Mouse (Mus musculus) lung, postnatal 36 days (tissue): ENCODE measurements around the gene Nf1.

Experiments
- DNase-seq: peaks from one replicate; pipeline ENCODE4 v3.0.0; 2022; ENCODE audit warnings: mixed read lengths

Nf1 gene

DNA sequence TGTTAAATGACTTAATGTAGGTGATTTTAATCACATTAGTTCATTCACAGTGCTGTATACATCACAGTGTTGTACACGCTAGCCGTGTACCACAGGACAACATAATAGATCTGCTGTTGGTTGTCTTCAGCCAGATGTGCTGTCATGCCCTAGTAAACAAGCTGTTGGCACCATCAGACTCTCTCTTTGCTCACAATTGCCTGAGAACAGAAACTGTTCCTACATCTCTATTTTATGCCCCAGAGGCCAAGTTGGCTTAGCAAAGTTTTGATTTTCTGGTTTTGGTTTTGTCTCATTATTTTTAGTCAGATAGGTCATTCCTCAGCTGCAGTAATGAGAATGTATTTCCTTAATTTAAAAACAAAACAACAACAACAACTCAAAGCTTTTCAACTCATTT lies 190.2 kb downstream of the Nf1 start:
- DNase-seq: no peak

DNA sequence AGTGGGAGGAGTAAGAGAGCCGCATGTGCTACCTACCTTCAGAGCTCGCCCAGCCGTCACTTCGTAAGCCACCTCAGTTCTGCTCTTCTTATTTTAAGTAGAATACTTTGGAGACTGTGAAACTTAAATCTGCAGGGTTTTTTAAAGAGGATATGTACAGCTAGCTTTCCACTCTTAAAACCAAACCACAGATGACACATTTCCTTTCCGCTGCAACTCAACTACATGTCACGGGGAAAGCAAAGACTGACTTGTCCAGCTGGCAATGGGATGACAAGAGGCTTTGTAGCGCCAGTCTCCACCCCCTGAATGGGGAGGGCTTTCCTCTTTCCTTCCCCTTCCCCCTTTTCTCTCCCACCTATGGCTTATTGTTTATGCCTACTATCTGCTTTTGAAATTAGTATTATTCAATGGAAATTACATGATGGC lies 190.9 kb downstream of the Nf1 start, which contains the start of the genes Evi2 and Evi2a:
Gene Evi2, minus strand, starts transcription at position 257 of the 429 bp plus-strand sequence.
Gene Evi2a, minus strand, starts transcription at position 277 of the 429 bp plus-strand sequence.
- peak; percentile 64 for DNase-seq

DNA sequence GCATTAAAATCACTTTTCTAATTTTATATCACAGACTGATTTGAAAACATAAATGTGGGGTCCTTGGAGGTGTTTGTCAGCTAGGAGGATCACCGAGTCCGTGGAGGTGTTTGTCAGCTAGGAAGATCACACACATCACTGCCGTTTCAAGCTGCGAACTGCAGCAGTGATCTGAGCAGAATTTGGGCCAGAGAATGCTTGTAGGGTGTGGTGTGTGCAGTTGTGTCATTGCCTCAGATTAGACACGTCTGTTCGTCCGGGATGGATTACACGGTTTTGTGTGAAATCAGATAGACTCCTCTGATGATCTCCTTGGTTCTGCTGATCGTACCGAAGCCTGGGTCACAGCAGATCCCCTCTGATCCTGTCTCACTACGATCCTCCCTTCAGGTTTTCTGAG lies 191.3 kb downstream of the Nf1 start:
- DNase-seq: no peak

DNA sequence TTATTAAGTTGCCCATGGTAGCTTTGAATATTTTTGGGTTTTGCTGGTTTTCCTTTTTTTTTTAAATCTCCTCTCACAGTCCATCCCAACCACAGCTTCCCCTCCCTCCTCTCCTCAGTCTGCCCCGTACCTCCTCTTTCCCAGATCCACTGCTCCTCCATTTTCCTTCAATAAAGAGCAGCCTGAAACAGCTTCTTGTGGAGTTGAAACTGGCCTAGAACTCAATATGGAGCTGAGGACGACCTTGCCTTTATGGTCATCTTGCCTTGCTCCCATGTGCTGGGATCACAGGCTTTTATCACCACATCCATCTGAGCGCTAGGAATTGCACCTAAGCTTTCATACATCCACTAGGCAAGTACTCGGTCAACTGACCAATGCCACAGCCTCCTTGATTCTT lies 192.0 kb downstream of the Nf1 start:
- DNase-seq: no peak

DNA sequence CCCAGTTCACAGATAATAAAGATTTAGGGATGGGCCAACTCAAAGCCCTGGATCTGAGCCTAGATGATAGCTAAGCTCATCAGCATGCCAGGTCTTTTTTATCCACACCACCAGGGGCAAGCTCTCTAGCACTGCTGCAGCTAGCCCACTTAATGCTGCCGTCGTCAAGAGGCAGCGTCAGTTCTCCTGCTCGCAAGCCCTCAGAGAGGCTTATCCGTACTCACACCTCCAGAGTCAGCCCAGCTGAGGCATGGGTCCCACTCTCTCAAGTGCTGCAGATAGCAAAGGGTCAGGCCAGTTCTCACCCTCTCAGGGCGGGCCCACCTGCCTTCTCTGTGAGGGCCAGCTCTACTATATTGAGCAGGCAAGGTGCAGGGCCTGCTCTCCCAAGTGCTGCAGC lies 193.8 kb downstream of the Nf1 start:
- DNase-seq: no peak

DNA sequence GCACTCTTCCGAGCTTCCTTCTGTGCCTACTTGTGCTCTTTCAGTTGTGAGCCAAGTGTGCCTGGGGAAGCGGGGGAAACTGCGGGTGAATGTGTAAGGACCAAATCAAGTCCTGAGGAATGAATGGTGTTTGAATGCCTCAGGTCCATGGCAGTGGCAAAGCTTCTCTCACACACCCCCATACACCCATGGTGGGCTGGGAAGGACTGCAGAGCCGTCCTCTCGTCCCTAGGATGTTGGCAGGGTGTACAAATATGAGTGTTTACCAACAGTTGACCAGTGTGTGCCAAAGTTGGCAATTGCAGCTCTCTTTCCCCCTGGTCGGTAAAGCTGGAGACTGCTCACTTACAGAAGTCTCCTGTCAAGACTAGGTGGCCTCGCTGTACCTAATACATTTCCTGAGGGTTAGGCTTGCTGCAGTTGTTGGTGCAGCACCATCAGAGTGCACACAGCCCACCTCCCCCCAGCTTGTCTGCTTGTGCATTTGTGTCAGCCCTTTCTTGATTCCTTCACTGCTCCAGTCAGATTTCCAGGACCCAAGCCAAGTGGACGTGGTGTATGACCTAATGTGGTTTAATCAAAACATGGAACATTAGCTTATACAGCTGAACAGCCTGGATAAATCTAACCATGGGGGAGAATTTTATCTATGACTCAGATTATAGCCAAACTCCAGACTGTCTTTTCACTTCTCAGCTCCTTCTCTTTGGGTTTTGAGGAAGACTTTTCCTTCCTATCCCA lies 194.6 kb downstream of the Nf1 start:
- DNase-seq: peak; percentile 58

DNA sequence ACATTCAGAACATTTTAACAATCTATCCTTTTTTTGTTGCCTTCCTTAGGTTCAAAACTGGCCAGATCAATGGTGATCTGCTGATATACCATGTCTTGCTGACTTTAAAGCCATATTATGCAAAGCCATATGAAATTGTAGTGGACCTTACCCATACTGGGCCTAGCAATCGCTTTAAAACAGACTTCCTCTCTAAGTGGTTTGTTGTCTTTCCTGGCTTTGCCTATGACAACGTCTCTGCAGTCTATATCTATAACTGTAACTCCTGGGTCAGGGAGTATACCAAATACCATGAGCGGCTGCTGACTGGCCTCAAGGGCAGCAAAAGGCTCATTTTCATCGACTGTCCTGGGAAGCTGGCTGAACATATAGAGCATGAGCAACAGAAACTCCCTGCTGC lies 196.1 kb downstream of the Nf1 start:
- DNase-seq: no peak

DNA sequence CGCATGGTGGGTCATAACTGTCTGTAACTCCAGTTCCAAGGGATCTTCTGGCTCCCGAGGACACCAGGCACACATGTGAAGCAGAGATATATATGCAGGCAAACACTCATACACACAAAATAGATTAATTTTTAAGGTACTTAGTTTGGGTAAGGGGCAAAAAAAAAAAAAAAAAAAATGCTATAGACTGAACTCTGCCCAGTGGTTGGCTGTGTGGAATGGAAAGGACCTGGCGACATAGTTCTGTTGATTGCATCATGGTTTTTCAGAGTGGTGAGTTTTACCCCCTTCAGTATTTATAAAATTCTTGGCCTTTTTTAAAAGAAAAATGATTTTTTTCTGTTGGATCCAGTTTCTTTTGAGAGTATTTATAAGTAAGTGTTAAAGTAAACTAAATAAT lies 196.8 kb downstream of the Nf1 start:
- no peak for DNase-seq

DNA sequence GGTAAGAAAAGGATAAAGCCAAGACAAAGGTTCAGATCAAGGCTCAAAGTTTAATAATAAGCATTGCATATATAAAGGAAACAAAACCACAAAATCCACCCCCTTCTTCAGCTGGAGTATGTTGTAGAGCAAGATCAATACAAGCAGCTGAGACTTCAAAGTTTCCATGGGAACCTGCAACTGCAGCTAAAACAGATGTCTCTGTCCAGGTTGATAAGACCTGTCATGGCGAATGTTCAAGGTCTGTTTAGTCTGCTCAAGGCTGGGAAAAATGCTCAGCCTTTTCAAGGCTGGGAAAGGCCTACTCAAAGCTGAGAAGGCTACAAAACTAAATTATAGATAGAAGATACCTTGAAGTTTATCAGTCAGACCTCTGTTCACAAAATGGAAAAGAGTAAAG lies 213.1 kb downstream of the Nf1 start:
- DNase-seq: no peak

DNA sequence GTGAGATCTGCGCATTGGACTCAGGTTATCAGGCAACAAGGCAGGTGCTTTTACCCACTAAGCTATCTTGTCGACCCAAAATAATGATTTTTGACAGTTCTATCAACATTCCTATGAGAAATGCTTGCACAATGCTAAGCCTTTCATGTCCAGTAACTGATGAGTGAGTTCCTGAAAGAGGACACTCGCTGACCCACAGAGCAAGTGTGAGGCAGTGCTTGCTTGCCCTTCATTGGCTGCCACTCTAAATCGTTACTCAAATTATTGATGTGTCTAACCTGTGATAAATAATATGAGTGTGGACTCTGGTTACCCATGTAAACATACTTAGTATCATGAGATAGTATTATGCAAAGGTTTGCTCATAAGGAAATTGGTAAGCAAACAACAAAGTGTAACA lies 221.0 kb downstream of the Nf1 start:
- no peak for DNase-seq

DNA sequence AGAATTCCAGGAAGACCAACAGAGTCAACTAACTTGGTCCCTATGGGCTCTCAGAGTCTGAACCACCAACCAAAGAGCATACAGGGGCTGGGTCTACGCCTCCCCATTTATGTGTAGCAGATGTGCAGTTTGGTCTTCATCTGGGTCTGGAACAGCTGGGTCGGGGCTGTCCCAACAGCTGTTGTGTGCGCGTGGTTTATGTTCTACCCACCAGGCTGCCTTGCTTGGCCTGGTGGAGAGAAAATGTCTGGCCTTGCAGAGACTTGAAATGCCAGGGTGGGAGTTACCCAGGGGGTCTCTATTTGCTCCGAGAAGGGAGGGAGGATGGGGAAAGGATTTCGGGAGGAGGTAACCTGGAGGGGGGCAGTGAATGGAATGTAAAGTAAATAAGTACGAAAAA lies 224.0 kb downstream of the Nf1 start:
- DNase-seq: no peak

DNA sequence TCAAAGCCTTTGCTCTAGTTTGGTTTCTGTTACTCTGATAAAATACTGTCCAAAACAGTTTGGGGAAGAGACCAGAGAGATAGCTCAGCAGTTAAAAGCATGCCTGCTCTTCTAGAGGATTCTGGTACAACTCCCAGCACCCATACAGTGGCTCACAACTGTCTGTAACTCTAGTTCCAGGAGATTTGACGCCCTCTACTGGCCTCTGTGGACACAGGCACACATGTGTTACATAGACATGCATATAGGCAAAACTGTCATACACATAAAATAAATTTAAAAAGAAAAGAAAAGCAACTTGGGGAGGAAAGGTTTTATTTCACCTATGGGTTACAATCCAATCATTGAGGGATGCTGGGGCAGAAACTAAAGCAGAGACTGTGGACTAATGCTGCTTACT lies 227.5 kb downstream of the Nf1 start:
- DNase-seq: no peak

DNA sequence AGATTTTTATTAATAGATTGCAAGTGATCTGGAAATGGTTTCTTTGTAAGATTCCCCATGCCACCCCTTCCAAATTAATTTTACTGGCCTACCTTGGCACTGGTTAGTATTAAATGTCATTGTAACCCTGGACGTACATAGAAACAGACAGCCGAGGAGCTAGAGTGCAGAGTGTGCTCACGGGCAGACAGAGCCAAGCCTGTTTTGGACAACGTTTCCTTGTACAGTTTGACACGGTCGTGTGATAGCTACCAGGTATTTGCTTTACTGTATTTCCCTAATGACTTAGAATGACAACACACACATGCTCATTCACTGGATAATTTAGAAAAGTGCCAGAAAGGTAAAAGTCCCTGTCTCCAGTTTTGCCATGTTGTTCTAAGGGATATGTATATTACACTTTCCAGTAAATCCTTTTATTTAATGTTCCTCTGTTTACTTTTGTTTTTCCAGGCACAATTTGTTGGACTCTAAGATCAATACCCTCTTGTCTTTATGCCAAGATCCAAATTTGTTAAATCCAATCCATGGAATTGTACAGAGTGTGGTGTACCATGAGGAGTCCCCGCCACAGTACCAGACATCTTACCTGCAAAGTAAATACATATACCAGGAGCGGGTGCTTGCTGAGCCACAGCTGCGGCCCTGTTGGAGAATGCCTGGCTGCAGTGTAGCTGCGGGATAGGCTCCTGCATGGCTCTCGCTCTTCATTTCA lies 228.9 kb downstream of the Nf1 start:
- DNase-seq: no peak

DNA sequence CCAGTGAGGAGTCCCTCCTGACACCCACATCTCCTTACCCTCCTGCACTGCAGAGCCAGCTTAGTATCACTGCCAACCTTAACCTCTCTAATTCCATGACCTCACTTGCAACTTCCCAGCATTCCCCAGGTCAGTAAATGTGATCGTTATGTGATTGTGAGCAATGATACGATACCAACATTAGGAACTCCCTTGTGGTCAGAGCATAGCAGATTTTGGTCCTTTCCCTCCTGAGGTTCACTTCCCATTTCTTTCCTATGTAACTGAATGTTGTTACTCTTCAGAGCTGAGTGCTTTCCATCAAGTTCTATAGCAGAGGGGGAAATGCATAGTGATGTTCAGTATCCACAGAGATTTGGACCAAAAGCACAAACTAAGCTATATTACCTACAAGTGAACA lies 230.8 kb downstream of the Nf1 start:
- DNase-seq: no peak

DNA sequence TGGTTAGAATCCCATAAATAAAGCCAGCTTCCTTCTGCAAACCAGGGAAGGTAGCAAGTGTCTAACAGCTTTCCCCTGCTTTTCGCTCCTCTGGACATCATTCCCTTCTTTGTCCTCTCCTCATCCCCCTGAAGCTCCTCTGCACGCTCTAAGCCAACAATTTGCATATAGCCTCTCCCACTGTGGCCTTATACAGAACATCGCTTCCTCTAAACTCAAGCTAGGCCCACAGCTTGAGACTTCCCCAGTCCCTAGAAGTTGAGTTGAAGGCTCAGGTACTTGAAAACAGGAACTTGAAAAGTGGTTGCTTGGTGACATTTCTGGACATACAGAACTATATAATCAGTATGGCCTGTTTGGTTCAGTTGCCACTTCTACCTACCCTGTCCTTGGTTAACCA lies 234.3 kb downstream of the Nf1 start:
- DNase-seq: peak; percentile 32

DNA sequence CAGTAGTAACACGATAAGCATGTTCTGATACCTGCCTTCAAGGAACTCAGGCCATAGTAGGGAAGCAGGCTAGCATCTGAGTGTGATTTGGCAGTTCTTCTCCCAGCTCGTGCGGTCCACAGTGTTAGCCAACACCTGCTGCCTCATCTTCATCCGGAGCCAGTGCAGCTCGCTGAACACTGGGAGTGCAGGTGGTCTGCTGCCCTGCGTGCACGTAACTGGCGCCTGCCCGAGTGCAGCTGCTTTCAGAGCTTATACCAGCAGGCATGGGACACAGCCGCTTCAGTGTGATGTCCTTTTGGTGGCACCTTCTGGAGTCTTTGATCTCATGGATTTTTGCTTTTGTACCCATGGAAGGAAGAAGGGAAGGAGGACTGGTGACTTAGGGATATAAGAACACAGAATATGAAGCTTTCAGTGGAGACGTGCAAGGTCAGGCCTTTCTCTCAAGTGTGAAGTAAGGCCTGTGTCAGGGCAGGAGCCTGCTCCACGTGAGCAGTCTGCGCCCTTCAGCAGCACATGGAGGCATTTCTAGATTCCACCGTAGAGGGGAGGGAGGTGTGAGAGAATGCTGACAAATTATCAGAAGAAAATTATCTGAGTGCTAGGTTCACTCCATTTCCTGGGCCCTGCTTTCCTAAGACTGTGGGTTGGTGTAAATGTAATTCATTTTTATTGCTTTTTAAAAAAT lies 236.0 kb downstream of the Nf1 start:
- no peak for DNase-seq

DNA sequence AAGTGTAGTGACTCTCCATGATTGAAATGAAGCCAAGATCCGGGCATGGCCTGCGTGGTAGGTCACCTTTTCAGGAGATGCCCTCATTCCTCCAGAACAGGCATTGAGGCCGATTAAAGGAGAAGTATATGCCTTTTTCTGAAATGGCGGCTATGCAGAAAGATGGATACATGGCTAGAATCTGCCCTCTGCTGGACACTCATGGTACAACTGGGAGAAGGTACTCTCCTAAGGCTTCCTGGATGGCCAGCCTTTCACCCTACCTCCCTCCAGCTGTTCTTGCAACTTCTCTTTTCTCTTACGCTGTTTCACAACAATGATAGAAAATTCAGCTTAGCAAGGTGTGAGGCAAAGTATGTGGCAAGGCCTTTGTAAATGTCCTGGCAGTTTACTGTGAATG lies 238.2 kb downstream of the Nf1 start:
- DNase-seq: peak; percentile 90

DNA sequence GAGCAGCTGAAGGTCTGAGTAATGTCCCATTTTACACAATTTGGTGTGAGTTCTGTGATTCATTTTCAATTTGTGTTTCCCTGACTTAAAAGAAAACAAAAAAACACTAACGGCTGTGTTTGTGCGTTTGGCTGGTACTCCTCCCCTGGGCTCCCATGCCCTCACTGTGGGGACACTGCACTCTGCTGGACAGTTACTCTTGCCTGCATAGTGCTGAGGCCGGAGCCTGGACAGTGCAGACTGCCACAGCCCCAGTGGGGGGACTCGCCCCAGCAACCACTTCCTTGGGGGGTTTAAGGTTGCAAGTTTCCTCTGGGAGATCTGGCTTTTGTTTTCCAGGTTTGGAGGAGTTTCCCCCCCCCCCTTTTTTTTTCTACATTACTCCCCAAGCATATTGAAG lies 241.2 kb downstream of the Nf1 start:
- no peak for DNase-seq

DNA sequence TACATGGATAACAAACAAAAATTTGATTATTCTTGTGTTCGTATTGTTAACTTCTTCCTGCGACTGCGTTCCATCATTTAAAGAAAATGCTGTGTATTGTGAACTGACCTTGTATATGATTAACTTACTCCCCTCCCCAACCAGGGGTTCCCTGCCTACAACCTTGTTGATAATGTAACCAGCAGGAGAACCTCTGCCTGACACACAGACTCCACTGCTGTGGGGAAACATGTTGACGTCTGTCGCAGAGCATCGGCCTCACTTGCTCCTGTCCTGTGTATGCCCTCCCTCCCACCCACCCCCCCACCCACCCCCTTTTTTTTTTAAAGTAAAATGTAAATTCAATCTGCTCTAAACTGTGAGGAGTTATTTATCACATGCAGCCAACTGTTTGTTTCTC lies 241.8 kb downstream of the Nf1 start:
- no peak for DNase-seq

DNA sequence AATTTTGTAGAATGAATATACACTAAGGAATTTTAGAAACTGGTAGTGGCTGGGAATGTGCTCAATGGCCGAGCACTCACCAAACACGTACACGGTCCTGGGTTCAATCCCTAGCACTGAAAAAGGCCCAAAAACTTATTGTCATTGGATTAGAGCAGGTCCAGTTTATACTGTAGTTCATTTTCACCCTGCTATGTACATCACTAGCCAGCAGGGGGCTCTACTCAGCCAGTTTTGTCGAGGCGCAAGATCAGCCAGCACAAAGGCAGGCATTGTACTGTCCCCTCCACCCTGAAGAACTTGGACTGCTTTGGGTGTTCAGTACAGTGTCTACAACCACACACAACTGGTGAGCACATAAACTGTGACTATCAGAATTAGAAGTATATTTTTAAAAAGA lies 244.7 kb downstream of the Nf1 start:
- DNase-seq: peak; percentile 75

DNA sequence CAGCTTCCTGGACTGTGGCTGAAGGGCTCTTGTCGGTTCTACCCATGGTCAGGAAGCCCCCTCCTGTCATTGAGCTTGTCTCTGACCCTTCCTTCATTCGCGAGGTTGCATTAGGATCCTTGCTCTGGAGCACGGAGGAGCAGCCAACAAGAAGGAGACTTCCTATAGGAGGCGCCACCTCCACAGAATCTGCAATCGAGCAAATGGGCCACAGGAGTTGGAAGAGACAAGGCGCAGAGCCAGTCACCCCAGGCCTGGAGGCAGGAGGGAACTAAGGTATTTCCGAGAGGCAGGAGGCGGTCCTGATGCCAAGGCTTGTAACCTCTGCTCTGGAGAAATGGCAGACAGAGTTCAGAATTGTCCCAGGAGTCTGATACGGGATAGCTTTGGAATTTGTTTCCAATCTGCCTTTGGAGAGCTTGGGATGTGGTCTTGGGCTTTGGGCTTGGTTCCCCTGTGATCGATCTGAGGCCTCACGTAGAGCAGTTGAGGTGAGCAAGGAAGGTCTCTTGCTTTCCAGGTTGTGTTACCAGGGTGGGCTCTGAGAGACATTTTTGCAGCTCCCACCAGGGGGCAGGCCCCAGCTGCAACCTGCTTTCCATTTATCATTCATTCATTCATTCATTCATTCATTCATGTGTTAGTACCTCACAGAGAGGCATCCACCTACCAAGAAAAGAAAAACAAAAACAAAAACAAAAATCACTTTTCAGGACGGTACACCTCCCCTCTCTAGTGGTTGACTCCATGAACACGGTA lies 250.0 kb downstream of the Nf1 start:
- peak; percentile 39 for DNase-seq

DNA sequence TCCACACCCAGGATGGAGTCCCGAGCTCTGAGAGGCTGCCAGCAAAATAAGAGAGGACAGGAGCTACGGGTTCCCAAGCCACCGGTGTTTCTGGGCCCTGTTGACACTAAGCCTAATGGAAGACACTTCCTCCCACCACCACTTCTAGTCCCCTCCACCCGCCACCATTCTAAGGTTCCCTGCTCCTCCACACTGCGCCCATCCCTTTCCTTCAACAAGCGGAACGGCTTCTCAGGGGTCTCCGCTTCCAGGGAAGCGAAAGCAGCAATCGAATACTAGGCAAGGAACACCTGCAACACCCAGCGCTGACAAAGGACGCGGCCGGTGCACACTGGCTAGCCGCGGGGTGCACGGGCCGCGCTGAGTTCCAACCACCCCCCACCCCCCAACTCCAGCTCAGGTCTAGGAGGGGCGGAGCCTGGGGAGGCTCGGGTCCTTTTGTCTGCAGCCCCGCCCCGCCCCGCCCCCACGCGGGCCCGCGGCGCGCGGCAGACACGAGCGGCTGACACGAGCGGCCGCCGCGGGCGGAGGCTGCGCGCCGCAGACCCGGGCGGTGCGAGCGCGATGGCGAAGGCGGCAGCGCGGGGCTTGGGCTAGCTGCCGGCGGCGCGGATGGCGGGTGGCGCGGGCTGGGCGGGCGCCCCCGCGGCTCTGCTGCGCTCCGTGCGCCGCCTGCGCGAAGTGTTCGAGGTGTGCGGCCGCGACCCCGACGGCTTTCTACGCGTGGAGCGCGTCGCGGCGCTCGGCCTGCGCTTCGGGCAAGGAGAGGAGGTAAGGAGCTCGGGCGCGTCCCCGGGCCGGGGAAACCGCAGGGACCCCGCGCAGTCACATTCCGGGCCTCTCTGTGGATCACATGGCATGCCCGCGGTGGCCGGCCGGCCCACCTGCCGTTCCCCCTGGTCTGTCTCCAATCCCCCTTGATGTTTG lies 251.4 kb downstream of the Nf1 start, which contains the start of gene Rab11fip4:
Gene Rab11fip4, plus strand, starts transcription at position 549 of the 927 bp plus-strand sequence.
- DNase-seq: no peak
